Mouse (Mus musculus) liver, postnatal 0 days (tissue): Measurements from ENCODE around the gene Ambra1. TPM values are rescaled to one million over a fixed set of nuclear protein-coding genes. Genes with fewer than 3 reads are reported as not detected.

ENCODE experiments used
- ATAC-seq: fragments of 200-750 bp; cut with Nextera tagmentation; 2 replicates; pipeline ENCODE4 v1.8.0; 2017; ENCODE audit warnings: mild to moderate bottlenecking, moderate library complexity
- DNase-seq: peaks from one replicate; pipeline ENCODE4 v3.0.0-alpha.2; 2016
- H3K27ac ChIP-seq: fragments of 300-500 bp; sonication (generic); 2 replicates; pipeline ENCODE4 v1.5.1; 2014; ENCODE audit warnings: antibody characterized with exemption, moderate library complexity, mild to moderate bottlenecking, low read depth
- H3K27me3 ChIP-seq: fragments of 300-500 bp; sonication (generic); 2 replicates; pipeline ENCODE4 v1.6.1; 2014; ENCODE audit warnings: low read length, control low read depth, mixed read lengths; ENCODE audit not compliant: insufficient read depth
- H3K36me3 ChIP-seq: fragments of 300-500 bp; sonication (generic); replicated peaks from 2 replicates; pipeline ENCODE4 v1.6.1; 2014; ENCODE audit warnings: mild to moderate bottlenecking, control low read depth, low read length, moderate library complexity, mixed read lengths; ENCODE audit not compliant: insufficient read depth
- H3K4me1 ChIP-seq: fragments of 300-500 bp; sonication (generic); 2 replicates; pipeline ENCODE4 v1.6.1; 2014; ENCODE audit warnings: antibody characterized with exemption, mild to moderate bottlenecking, control low read depth; ENCODE audit not compliant: insufficient read depth
- H3K4me2 ChIP-seq: fragments of 300-500 bp; sonication (generic); 2 replicates; pipeline ENCODE4 v1.6.1; 2014; ENCODE audit warnings: low read depth, mild to moderate bottlenecking, low read length, moderate library complexity, mixed read lengths
- H3K4me3 ChIP-seq: fragments of 300-500 bp; sonication (generic); 2 replicates; pipeline ENCODE4 v1.5.1; 2014; ENCODE audit warnings: low read depth, low read length
- H3K9ac ChIP-seq: fragments of 300-500 bp; sonication (generic); replicated peaks from 2 replicates; pipeline ENCODE4 v1.6.1; 2014; ENCODE audit warnings: mild to moderate bottlenecking, moderate library complexity
- H3K9me3 ChIP-seq: fragments of 300-500 bp; sonication (generic); 2 replicates; pipeline ENCODE4 v1.6.1; 2016; ENCODE audit warnings: mild to moderate bottlenecking, control low read depth, low read length, mixed read lengths
- CTCF ChIP-seq: sonication (generic); IDR thresholded peaks from 2 replicates; pipeline ENCODE4 v1.5.1; 2016; ENCODE audit warnings: antibody characterized with exemption, low read depth
- EP300 ChIP-seq: IDR thresholded peaks from 2 replicates; pipeline ENCODE4 v1.6.1; 2016; ENCODE audit warnings: antibody characterized with exemption, low read depth, mild to moderate bottlenecking
- WGBS: fragments of 180-500 bp; shearing (Covaris S2); extraction: QIAGEN DNeasy Blood & Tissue Kit; methylation state at CpG from one replicate; pipeline ENCODE4 v1.1.7; 2014; ENCODE audit not compliant: insufficient replicate concordance; 5-methylcytosine and 5-hydroxymethylcytosine counted together
- polyA plus RNA-seq: library from polyadenylated mRNA; unstranded; fragments of >200 nt; fragmentation: Nextera tagmentation; extraction: Ambion mirVana; gene quantifications from 2 replicates; pipeline ENCODE4 v1.2.1, GENCODE M21; 2015

The Ambra1 gene
- polyA plus RNA-seq, 1 experiment from 2014 or later = 3.5 TPM

DNA sequence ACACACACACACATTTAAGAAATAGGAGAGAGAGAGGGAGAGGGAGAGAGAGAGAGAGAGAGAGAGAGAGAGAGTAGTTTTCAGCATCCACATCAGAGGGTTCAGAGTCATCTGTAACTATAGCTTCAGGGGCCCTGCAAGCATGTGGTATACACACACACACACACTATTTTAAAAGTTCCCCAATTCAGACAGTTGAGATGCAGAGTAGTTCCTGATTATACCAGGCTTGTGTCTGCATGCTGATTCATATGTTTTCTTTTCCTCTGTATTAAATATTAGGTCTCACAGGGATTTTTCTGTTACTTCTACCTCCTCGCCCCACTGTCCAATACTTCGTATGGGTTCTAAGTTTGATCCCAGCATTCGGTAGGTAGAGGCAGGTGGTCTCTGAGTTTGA is 2.9 kb upstream of the Ambra1 start:
- H3K36me3 ChIP-seq = no peaks in the 10 kb centered on the region
- no peak for TF ChIP-seq EP300
- no peak for TF ChIP-seq CTCF
- no peak overlapping the region for H3K27ac ChIP-seq
- no peak overlapping the region for H3K4me3 ChIP-seq
- no peak for ATAC-seq
- no peak overlapping the region for H3K9ac ChIP-seq
- no peaks in the 10 kb centered on the region for H3K27me3 ChIP-seq
- 0 out of 2 replicates have a peak, but pooled peaks cover 3% of the 10 kb centered on the region for H3K4me1 ChIP-seq
- WGBS = 76% methylated on average over 3 of the region's 3 CpGs
- H3K4me2 ChIP-seq = no peak overlapping the region
- DNase-seq = no peak
- H3K9me3 ChIP-seq = no peaks in the 10 kb centered on the region

DNA sequence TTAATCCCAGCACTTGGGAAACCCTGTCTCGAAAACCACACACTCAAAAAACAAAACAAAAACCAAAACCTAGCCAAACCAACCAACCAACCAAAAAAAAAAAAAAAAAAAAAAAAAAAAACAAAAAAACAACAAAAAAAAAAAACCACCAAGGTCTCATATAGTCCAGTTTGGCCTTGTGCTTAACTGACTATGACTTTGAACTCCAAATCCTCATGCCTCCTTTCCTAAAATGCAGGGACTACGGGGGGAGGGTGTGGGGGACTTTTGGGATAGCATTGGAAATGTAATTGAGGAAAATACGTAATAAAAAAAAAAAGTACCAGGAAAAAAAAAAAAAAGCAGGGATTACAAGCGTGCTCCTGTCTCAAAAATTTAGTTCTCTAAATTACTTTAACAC is 363 bp upstream of the Ambra1 start:
- Histone ChIP-seq H3K36me3 (no peaks in the 10 kb centered on the region), H3K4me3 (peak overlapping the region; percentile 98), H3K27me3 (no peaks in the 10 kb centered on the region), H3K27ac (0 out of 2 replicates have a peak overlapping the region, but pooled peaks have one; percentile 89), H3K9me3 (no peaks in the 10 kb centered on the region), H3K4me2 (peak overlapping the region; percentile 80), H3K4me1 (0 out of 2 replicates have a peak, but pooled peaks cover 3% of the 10 kb centered on the region), H3K9ac (peak overlapping the region; percentile 91; the same call in 1 of the 2 replicates)
- TF ChIP-seq EP300 (no peak), CTCF (no peak)
- ATAC-seq (no peak), DNase-seq (no peak)
- WGBS = 24% methylated on average over 4 of the region's 4 CpGs

DNA sequence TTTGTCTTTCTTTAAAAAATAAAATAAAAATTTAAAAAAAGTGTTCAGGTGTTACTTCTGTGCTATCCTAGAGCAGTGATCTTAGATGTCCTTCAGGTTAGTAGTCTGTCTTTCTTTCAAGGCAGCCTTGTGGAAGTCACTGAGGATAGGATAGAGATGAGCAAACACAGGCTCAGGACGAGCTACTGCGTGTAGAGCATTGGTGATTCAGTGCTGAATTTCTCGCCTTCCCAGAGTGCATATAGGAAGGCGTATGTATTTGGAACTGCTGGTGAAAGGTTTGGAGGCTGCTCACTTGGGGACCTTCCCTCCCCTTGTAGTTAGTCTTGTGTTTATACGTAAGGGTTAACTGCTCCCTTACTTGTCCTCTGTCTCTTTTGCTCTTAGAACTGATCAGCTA is 5.3 kb downstream of the Ambra1 start:
- DNase-seq (no peak), ATAC-seq (no peak)
- TF ChIP-seq CTCF (no peak), EP300 (no peak)
- Histone ChIP-seq H3K9ac (no peak overlapping the region), H3K27ac (no peak overlapping the region), H3K27me3 (no peaks in the 10 kb centered on the region), H3K9me3 (no peaks in the 10 kb centered on the region), H3K36me3 (no peaks in the 10 kb centered on the region), H3K4me3 (no peak overlapping the region), H3K4me2 (no peak overlapping the region), H3K4me1 (0 out of 2 replicates have a peak, but pooled peaks cover 3% of the 10 kb centered on the region)
- WGBS = 85% methylated on average over 5 of the region's 5 CpGs

DNA sequence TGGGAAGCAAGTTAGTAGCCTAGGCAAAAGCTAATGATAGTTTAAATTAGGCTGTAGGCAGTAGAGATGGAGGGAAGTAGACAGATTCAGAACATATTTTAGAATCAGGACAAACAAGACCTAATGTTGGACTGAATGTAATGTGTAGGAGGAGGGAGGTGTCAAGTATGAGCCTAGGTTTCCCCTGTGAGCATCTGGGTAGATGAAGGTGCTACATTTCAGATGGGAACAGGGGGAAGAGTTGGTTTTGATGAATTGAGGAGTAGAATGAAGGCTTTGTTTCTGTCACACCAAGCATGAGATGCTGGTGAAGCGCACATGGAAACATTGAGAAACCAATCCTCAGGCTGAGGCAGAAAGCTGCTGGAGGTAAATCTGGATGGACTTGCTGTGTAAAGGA is 9.7 kb downstream of the Ambra1 start:
- Histone ChIP-seq H3K9me3 (no peaks in the 10 kb centered on the region), H3K4me1 (no peaks in the 10 kb centered on the region), H3K27me3 (no peaks in the 10 kb centered on the region), H3K36me3 (no peaks in the 10 kb centered on the region; the same call in 1 of the 2 replicates), H3K4me3 (no peak overlapping the region), H3K27ac (no peak overlapping the region), H3K9ac (no peak overlapping the region), H3K4me2 (no peak overlapping the region)
- no peak for DNase-seq
- TF ChIP-seq CTCF (no peak), EP300 (no peak)
- ATAC-seq = no peak
- 96% methylated on average over 1 of the region's 1 CpGs for WGBS

DNA sequence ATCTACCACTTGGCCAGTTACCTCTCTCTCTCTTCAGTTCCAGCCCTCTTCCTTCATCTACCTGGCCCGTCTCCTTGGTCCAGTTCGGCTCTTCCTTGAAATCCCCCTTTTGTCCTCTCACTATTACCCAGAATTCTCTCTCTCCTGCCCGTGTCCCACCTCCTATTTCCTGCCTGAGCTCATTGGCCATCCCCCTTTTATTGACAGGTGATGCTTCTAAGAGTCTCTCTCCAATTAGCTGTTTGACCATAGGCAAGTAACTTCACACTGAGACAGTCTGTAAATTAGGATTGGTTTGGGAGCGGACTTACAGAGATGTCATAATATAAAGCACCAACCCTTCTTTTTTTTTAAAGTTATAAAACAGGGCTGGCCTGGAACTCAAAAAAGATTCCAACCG is 14.8 kb downstream of the Ambra1 start:
- TF ChIP-seq EP300 (no peak), CTCF (no peak)
- 86% methylated on average over 5 of the region's 5 CpGs for WGBS
- no peak for ATAC-seq
- no peaks in the 10 kb centered on the region for H3K27me3 ChIP-seq
- no peak overlapping the region for H3K4me2 ChIP-seq
- H3K4me1 ChIP-seq = peaks cover 1% of the 10 kb centered on the region; the same call in 1 of the 2 replicates
- DNase-seq = no peak
- H3K9me3 ChIP-seq = no peaks in the 10 kb centered on the region
- no peak overlapping the region for H3K9ac ChIP-seq
- no peak overlapping the region for H3K27ac ChIP-seq
- no peaks in the 10 kb centered on the region; the same call in 1 of the 2 replicates for H3K36me3 ChIP-seq
- no peak overlapping the region for H3K4me3 ChIP-seq

DNA sequence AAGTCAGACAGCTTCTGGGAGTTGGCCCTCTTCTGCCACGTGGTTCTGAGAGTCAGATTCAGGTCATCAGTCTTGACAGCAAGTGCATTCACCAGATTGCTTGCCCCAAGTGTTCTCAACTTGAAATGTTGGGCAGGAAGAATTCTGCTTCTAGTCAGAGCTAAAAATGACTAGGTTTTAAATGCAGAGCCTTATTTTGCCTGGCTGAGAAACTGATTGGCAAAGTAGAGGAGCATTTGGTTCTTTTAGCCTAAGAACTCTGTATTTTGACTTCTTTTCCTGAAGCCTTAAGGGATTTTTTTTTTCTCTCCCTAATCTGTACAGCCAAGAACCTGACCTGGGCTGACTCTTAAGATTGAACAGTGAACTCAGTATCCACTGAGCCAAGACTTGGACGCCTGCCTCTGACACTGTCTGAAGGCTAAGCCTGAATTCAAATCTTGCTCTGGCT is 19.9 kb downstream of the Ambra1 start:
- TF ChIP-seq CTCF = no peak
- no peak for TF ChIP-seq EP300
- Histone ChIP-seq H3K9me3 (no peaks in the 10 kb centered on the region), H3K27ac (peak overlapping the region; percentile 57), H3K9ac (no peak overlapping the region), H3K27me3 (no peaks in the 10 kb centered on the region), H3K36me3 (no peaks in the 10 kb centered on the region), H3K4me3 (no peak overlapping the region), H3K4me1 (peaks cover 17% of the 10 kb centered on the region; the same call in 1 of the 2 replicates), H3K4me2 (no peak overlapping the region)
- no peak for DNase-seq
- ATAC-seq = no peak
- WGBS = 65% methylated on average over 2 of the region's 2 CpGs
